Mouse (Mus musculus): Measurements from ENCODE around the gene Pheta1.

GRCm38 (mm10) chr5:121841973-121842372 lies 6.8 kb upstream of the Pheta1 start:
- TF ChIP-seq FLI1 (IDR thresholded peaks at IDR 0.05; ENCODE audit: low read length) (no peak), GATA1 (IDR thresholded peaks at IDR 0.05; ENCODE audit: borderline replicate concordance, low read length) (no peak)
